In the genomic region with DNA sequence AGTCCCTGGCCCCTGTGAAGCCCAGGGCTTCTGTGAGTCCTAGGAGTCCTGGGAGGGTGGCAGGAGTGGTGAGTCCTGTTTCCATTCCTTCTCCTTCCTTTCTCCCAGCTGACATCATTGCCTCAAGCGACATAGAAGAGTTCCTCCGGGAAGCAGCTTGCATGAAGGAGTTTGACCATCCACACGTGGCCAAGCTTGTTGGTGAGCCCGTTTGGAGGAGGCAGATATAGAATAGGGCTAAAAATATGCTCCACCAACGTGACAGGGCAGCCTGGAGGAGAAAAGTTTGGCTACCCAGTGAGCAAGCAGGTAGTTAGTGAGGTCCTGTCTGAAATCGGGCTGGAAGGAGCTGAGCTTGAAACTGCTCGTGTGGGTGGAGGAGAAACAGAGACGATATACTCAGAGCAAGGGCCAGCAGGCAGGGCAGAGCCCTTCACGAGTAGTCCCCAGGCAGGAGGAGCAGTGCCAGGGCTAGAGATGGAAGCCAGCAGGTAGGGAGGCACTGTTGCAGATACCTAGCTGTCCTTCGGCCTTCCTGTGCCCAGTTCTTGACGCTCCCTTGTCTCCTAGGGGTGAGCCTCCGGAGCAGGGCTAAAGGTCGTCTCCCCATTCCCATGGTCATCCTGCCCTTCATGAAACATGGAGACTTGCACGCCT, we compare ENCODE assay signal across 27 mouse cellular contexts. TPM values are rescaled to one million over a fixed set of nuclear protein-coding genes. Genes with fewer than 3 reads are reported as not detected.
DNase-seq lines count a peak whose midpoint lies in the region; ATAC-seq and TF ChIP-seq lines count a peak whose summit lies in the region.
"Had no signal": no experiment of that assay in that cellular context is flagged by ENCODE, and none has a peak within 500 bp of the region (broad histone marks: within the 10 kb centered on the region; RNA-seq: fewer than 3 reads in every experiment).

No protein-coding gene starts in this region.

- no peak overlapping the region for H3K9ac ChIP-seq in hindbrain, embryonic 11.5 days (ENCODE audit: low read depth, low read length)
- H3K9ac ChIP-seq: forebrain, embryonic 15.5 days; heart, embryonic 13.5 days; hindbrain, embryonic 13.5 days; liver, embryonic 15.5 days; lung, embryonic 15.5 days; midbrain, embryonic 13.5 days had no signal

- H3K27ac ChIP-seq in cerebellum, adult 2 months (ENCODE audit: insufficient read depth, low read length): no peak overlapping the region
- H3K27ac ChIP-seq in left cerebral cortex, adult 2 months: peak overlapping the region; percentile 78
- H3K27ac ChIP-seq in cortical plate, adult 2 months (ENCODE audit: insufficient read depth, low read length): peak overlapping the region; percentile 27; the same call in 1 of the 2 replicates
- H3K27ac ChIP-seq in hindbrain, embryonic 11.5 days (ENCODE audit: low read depth, low read length): no peak overlapping the region
- H3K27ac ChIP-seq: embryonic facial prominence, embryonic 10.5 days; forebrain, embryonic 15.5 days; heart, embryonic 13.5 days; hindbrain, embryonic 13.5 days; limb, embryonic 10.5 days; liver, embryonic 15.5 days; lung, embryonic 15.5 days; midbrain, embryonic 13.5 days; stomach, postnatal 0 days had no signal

- peak; percentile 70 to 76 for DNase-seq in cerebellum, adult 2 months
- no peak for DNase-seq in cerebellum, adult 11 months
- DNase-seq in left cerebral cortex, adult 2 months (ENCODE audit: extremely low spot score in 1 of 2, low spot score in 2 of 2): peak; percentile 13 to 48
- no peak for DNase-seq in left cerebral cortex, postnatal 10 days (ENCODE audit: extremely low spot score in 1 of 2, low spot score in 2 of 2)
- DNase-seq in cerebellum, adult 9-10 months: peak; percentile 68
- DNase-seq in urinary bladder, postnatal 4 days (ENCODE audit: low spot score in 2 of 2): no peak
- DNase-seq in hindbrain, embryonic 11.5 days (ENCODE audit: low spot score): no peak
- DNase-seq: adrenal gland, postnatal 36 days; kidney, adult 11 months; liver; lung, postnatal 36 days had no signal

- no peaks in the 10 kb centered on the region for H3K27me3 ChIP-seq in cerebellum, adult 2 months (ENCODE audit: control insufficient read depth, insufficient read depth, low read length)
- H3K27me3 ChIP-seq in hindbrain, embryonic 11.5 days (ENCODE audit: control insufficient read depth, insufficient read depth, low read length): no peaks in the 10 kb centered on the region
- H3K27me3 ChIP-seq: forebrain, embryonic 15.5 days; hindbrain, embryonic 13.5 days; lung, embryonic 15.5 days; midbrain, embryonic 13.5 days had no signal

- H3K4me1 ChIP-seq in cerebellum, adult 2 months (ENCODE audit: control insufficient read depth, insufficient read depth, low read length): peaks cover 56% of the 10 kb centered on the region
- H3K4me1 ChIP-seq in cortical plate, adult 2 months (ENCODE audit: control insufficient read depth, insufficient read depth, low read length): peaks cover 15% of the 10 kb centered on the region
- H3K4me1 ChIP-seq in hindbrain, embryonic 11.5 days (replicated peaks; ENCODE audit: control insufficient read depth, insufficient read depth, low read length): no peaks in the 10 kb centered on the region

- no peak overlapping the region for H3K4me2 ChIP-seq in hindbrain, embryonic 11.5 days (replicated peaks; ENCODE audit: low read depth, low read length)
- H3K4me2 ChIP-seq: forebrain, embryonic 15.5 days; heart, embryonic 13.5 days; hindbrain, embryonic 13.5 days; liver, embryonic 15.5 days; lung, embryonic 15.5 days; midbrain, embryonic 13.5 days had no signal

- H3K4me3 ChIP-seq in cerebellum, adult 2 months (replicated peaks; ENCODE audit: insufficient read depth, low read depth, low read length): no peak overlapping the region
- H3K4me3 ChIP-seq in left cerebral cortex, adult 2 months: no peak overlapping the region
- H3K4me3 ChIP-seq in cortical plate, adult 2 months (ENCODE audit: insufficient read depth, low read length): no peak overlapping the region
- no peak overlapping the region for H3K4me3 ChIP-seq in hindbrain, embryonic 11.5 days (ENCODE audit: low read depth, low read length)
- H3K4me3 ChIP-seq: embryonic facial prominence, embryonic 10.5 days; forebrain, embryonic 15.5 days; heart, embryonic 13.5 days; hindbrain, embryonic 13.5 days; limb, embryonic 10.5 days; liver, embryonic 15.5 days; lung, embryonic 15.5 days; megakaryocyte, embryonic 14.5 days; midbrain, embryonic 13.5 days had no signal

- no peak for TF ChIP-seq POLR2A in cerebellum, adult 2 months (IDR thresholded peaks at IDR 0.05; ENCODE audit: borderline replicate concordance, insufficient read depth, low read length)
- 0 out of 2 replicates have a peak, but pooled peaks have one; percentile 19 for TF ChIP-seq POLR2A in cortical plate, adult 2 months (IDR thresholded peaks at IDR 0.05; ENCODE audit: extremely low read depth, insufficient read depth, low read length)

- H3K36me3 ChIP-seq in hindbrain, embryonic 11.5 days (ENCODE audit: control insufficient read depth, insufficient read depth, low read length): no peaks in the 10 kb centered on the region
- H3K36me3 ChIP-seq: liver, embryonic 15.5 days had no signal

- no peaks in the 10 kb centered on the region for H3K9me3 ChIP-seq in hindbrain, embryonic 11.5 days (ENCODE audit: control insufficient read depth, low read length)
- H3K9me3 ChIP-seq: embryonic facial prominence, embryonic 10.5 days; forebrain, embryonic 15.5 days; heart, embryonic 13.5 days; hindbrain, embryonic 13.5 days; limb, embryonic 10.5 days; liver, embryonic 15.5 days; lung, embryonic 15.5 days; megakaryocyte, embryonic 14.5 days; midbrain, embryonic 13.5 days had no signal

- intact Hi-C loops in left cerebral cortex, adult 2 months (cut with DNase I): loop anchor here (1.0 kb wide), 1 partner anchor 10 kb away; no protein-coding TSS in a partner anchor
- intact Hi-C loops in left cerebral cortex, postnatal 10 days (cut with DNase I): no loop called here

- TF ChIP-seq CTCF in cerebellum, adult 2 months (IDR thresholded peaks at IDR 0.05; ENCODE audit: borderline replicate concordance, insufficient read depth, low read depth, low read length): no peak
- no peak for TF ChIP-seq CTCF in left cerebral cortex, adult 2 months (IDR thresholded peaks at IDR 0.05)
- TF ChIP-seq CTCF in cortical plate, adult 2 months (IDR thresholded peaks at IDR 0.05; ENCODE audit: extremely low read depth, insufficient read depth, low read length): no peak

- no peak for ATAC-seq in hindbrain, embryonic 11.5 days (ENCODE audit: low FRiP score)
- ATAC-seq: forebrain, embryonic 15.5 days; midbrain, embryonic 13.5 days had no signal

- WGBS in cerebellum, adult 2 months: 28% methylated on average over 14 of the region's 14 CpGs
- 88% methylated on average over 14 of the region's 14 CpGs for WGBS in hindbrain, embryonic 11.5 days

RNA-seq across cellular contexts. Expression of a gene that starts 14.1 kb away (rescaled TPM):
- 150 and 154 TPM in 2 replicates for polyA plus RNA-seq in cerebellum, adult 2 months (2012; rRNA removed)
- 100 to 1,000 TPM; 203 to 208 TPM for total RNA-seq in left cerebral cortex, adult 2 months (2021)
- total RNA-seq in left cerebral cortex, postnatal 10 days (2021): 10 to 100 TPM; 73.3 to 74.1 TPM
- 164 and 169 TPM in 2 replicates for polyA plus RNA-seq in cortical plate, adult 2 months (2012; rRNA removed)
- polyA plus RNA-seq in hindbrain, embryonic 11.5 days (2014; fragmentation: Nextera tagmentation; extraction: Ambion mirVana): 16.6 and 17.5 TPM in 2 replicates

RNA-seq across cellular contexts. Expression of a gene that starts 24.3 kb away (rescaled TPM):
- 15.9 and 17.5 TPM in 2 replicates for polyA plus RNA-seq in cerebellum, adult 2 months (2012; rRNA removed)
- 10 to 100 TPM; 18.6 to 19.5 TPM for total RNA-seq in left cerebral cortex, adult 2 months (2021)
- total RNA-seq in left cerebral cortex, postnatal 10 days (2021): 10 to 100 TPM; 15.9 to 17.1 TPM
- 14.6 and 15.4 TPM in 2 replicates for polyA plus RNA-seq in cortical plate, adult 2 months (2012; rRNA removed)
- 19.0 and 19.9 TPM in 2 replicates for polyA plus RNA-seq in hindbrain, embryonic 11.5 days (2014; fragmentation: Nextera tagmentation; extraction: Ambion mirVana)

RNA-seq across cellular contexts. Expression of a gene that starts 51.4 kb away (rescaled TPM):
- 16.5 and 19.1 TPM in 2 replicates for polyA plus RNA-seq in cerebellum, adult 2 months (2012; rRNA removed)
- 10 to 100 TPM; 22.5 to 25.0 TPM for total RNA-seq in left cerebral cortex, adult 2 months (2021)
- total RNA-seq in left cerebral cortex, postnatal 10 days (2021): 1 to 10 TPM; 5.9 to 7.1 TPM
- polyA plus RNA-seq in cortical plate, adult 2 months (2012; rRNA removed): 63.2 and 74.8 TPM in 2 replicates
- polyA plus RNA-seq in hindbrain, embryonic 11.5 days (2014; fragmentation: Nextera tagmentation; extraction: Ambion mirVana): 0.08 and 0.46 TPM in 2 replicates
- total RNA-seq: common myeloid progenitor, adult 5-6 weeks; gastrocnemius, adult 18-20 months; gastrocnemius, postnatal 4 days; heart, postnatal 25 days; monocyte, adult 5-6 weeks had no signal
- polyA plus RNA-seq: embryonic facial prominence, embryonic 10.5 days; limb, embryonic 10.5 days had no signal

Comparison
In these comparisons a context has a peak if more than half of its experiments do, and no peak if none do; other contexts are left out.
1. DNase-seq: peak in cerebellum, adult 2 months (2 of 2), left cerebral cortex, adult 2 months (2 of 2) and cerebellum, adult 9-10 months (single experiment); none in cerebellum, adult 11 months (single experiment), left cerebral cortex, postnatal 10 days (0 of 2), urinary bladder, postnatal 4 days (0 of 2) and hindbrain, embryonic 11.5 days (single experiment).
2. H3K27ac ChIP-seq: peak in left cerebral cortex, adult 2 months (single experiment) and cortical plate, adult 2 months (single experiment); none in cerebellum, adult 2 months (single experiment) and hindbrain, embryonic 11.5 days (single experiment).
3. RNA of a gene that starts 51.4 kb away (polyA plus RNA-seq): 63.2 to 74.8 TPM in cortical plate, adult 2 months and 16.5 to 19.1 TPM in cerebellum, adult 2 months; 0.08 to 0.46 TPM in hindbrain, embryonic 11.5 days; every median in the first group is over 10 times any median in the second.